Mouse (Mus musculus) CD4-positive helper T cell, adult 2 months (primary cell): ENCODE measurements around the gene Begain.

ENCODE experiments used
- DNase-seq: peaks from one replicate; pipeline ENCODE4 v3.0.0-alpha.2; 2012; ENCODE audit warnings: low read depth, missing footprints, low spot score

Gene Begain

GRCm38 (mm10) chr12:109053020-109053806 is 14.8 kb downstream of the Begain start:
- no peak for DNase-seq

DNA sequence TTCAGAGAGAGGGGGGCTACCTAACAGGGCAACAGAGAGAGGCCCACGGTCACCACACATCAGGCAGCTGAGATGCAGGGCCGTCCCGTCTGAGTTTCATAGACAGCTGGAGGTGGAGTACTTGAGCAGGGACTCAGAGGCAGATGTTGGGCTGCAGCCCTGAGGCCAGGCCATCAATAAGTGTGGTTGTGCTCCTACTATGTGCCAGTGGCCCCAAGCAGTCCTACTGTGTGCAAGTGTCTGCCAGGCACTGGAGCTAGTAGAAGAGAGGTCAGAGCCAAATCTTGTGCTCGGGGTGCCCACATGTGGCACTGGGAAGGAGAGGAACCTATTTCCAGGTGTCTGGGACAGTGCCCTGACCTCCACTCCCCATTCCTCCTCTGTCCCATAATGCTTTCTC is 18.1 kb downstream of the Begain start:
- DNase-seq = no peak

DNA sequence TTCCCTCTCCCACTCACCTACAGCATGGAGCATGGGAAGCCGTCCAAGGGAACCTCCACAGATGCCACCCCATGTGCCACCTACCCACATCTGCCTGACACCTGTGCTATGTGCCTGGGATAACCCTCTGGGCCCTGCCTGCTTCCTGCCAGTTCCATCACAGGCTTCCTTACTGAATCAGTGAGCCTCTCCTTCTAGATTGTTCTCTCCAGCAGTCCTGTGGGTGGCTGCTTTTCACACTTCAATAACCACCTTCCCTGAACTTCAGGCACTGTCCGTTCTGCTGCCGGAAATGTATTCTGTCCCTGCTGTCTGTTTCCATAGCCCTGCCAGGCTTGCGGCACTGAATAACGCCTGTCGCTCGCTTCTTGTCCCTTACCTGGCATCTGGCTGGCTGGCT is 22.4 kb downstream of the Begain start:
- no peak for DNase-seq

- DNase-seq = no peak
Observed at GRCm38 (mm10) chr12:109044497-109044896, 23.5 kb downstream of the Begain start.

GRCm38 (mm10) chr12:109039311-109039710 is 28.7 kb downstream of the Begain start:
- DNase-seq = no peak

DNA sequence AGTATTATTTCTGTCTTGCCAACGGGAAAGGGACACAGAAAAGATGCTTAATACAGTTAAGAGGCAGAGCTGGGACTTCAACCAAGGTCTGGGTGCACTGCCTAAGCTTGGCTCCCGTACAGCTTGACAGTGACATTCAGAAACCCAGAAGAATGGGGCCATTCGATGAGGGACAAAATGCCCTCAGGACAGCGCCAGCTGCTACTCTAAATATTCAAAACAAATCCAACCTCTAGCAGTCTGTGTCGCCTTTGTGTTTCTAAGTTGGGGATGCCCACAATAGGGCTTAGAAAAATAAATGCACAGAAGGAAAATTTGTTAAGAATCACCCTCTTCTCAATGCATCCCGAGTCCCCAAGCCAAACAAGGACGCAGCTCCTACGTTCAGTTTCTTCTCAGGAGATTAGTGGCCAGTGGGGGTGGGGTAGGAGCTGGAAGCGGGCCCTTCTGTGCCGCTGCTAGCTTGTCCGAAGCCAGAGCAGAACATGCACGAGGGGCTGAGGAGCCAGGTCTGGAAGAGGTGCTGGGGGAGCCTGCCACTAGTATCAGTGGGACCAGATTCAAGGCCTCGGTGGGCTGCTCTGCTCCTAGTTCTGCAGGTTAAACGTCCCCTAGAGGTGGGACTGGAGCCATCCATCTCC is 29.7 kb downstream of the Begain start:
- no peak for DNase-seq

DNA sequence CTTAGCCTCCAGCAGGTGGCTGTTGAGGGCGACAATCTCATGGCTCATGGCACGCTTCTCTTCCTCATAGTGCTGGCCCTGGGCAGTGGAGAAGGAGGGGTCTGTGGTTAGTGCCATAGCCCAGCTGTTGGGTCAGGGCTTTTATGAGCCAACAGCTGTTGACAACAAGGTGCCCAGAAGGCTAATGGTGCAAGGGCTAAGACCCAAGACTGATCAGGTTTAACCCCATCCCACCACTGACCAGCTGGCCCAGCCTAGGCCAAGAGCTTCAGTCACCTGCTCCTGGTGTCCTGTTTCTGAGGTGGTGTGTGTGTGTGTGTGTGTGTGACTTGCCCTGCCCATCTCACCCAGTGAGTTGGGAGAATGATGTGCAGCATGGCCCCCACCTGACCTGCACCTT is 31.0 kb downstream of the Begain start:
- no peak for DNase-seq

GRCm38 (mm10) chr12:109023780-109024179 is 44.2 kb downstream of the Begain start:
- no peak for DNase-seq

DNA sequence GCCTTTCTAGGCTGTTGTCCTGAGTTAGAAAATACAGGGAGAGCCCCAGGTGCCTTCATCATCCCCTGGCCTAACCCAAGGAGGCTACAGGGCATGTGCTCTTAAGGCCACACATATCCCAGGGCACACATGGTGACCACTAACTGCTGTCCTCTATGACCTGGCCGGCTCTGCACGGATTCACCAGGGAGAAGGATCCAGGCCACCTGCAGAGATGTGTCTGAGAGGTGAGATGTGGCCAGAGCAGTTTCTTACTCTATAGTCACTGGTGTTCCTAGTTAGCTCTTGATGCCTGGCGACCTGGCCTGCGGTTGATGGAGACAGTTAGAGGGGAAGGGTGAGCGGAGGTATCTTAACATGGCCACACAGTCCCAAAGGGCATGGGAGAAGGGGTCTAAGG is 45.1 kb downstream of the Begain start:
- DNase-seq = no peak

GRCm38 (mm10) chr12:109022181-109022691 is 45.8 kb downstream of the Begain start:
- DNase-seq = no peak

GRCm38 (mm10) chr12:109010070-109010649 is 57.9 kb downstream of the Begain start:
- no peak for DNase-seq

GRCm38 (mm10) chr12:109002978-109003377 is 65.0 kb downstream of the Begain start:
- DNase-seq = no peak

DNA sequence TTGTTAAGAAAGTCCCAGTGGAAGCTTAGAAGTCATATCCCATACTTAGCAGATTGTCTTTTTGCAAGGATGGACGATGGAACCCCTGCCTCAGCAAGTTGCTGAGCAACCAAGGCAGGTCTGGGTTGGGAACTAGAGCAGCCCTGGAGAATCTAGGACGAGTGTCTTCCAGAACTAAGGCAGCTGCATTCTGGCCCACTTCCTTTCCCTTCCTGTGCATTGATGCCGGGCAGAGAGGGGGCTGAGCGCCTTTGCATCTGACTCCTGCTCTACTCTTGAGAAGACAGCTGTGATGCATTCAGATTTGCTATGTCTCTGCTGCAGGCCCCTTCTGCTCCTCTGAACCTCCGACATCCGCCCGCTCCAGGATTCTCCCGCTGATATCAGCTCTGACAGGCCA is 70.8 kb downstream of the Begain start:
- DNase-seq = no peak

DNA sequence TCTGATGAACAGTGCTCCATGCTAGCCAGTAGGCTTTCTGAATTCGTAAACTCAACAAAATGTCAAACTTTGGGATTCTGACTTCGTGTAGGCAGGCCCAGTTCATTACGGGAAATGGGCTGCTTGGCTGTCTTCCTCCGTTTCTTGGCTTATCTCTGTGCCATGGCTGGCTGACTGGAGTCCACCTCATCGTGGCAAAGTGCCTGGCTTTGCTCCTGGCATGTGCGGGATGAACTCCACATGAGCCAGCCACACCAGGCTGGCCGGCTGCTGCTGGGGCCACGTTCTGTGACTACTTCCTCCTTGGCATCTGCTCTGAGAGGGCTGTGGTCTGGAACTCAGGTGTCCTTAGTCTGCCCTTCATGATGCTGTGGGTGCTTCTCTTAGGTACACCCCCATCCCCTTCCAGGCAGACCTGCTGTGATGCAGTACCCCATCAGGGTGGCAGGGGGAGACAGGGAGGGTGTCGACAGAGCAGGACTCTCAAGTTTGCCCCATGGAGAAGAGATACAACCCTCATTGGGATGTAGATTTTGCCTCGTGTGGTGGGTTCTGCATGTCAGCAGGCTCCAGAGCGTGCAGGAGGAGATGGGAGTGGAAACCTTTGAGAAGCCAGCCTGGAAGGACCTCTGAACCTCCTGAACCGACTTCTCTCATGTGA is 71.9 kb downstream of the Begain start:
- no peak for DNase-seq

GRCm38 (mm10) chr12:108994436-108995031 is 73.5 kb downstream of the Begain start:
- peak; percentile 27 for DNase-seq

- no peak for DNase-seq
Observed at GRCm38 (mm10) chr12:108993046-108993445, 75.0 kb downstream of the Begain start.

DNA sequence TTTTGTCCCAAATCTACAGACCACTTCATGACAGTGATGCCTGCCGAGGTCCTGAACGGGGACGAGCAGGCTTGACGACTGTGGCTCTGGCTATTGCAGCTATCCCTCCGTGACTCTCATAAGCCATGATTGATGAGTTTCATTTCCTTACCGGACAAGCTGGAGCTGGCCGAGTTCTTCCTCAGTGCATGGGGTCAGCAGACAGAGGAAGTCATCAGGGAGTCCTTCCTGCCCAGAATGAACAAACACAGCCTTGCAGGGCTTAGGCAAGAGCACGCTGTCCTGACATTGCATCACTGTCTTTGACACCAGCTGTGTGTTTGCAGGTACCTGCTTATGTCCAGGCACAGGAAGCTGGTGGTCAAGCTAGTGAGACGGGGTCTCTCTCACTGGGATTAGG is 77.6 kb downstream of the Begain start:
- no peak for DNase-seq

- no peak for DNase-seq
Observed at GRCm38 (mm10) chr12:108987448-108987847, 80.6 kb downstream of the Begain start.

- no peak for DNase-seq
Observed at GRCm38 (mm10) chr12:108985025-108985424, 83.0 kb downstream of the Begain start.

DNA sequence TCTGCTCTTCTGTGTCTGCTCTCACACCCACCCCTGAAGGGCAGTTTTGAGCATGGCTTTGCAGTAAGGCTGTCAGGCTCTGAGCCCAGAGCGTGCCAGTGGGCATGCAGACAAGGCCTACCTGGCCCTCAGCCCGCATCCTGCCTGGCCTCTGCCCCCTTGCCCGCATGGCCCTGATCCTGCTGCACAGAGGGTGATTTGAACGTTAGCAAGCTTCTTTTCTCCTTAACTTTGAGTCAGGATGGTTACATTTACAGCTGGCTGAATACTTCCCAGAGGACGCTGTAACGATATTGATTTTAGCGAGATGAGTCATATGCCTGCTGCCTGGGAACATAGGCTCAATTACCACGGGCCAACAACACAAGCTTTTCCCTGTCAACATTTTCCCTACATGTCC is 83.5 kb downstream of the Begain start:
- DNase-seq = no peak

- no peak for DNase-seq
Observed at GRCm38 (mm10) chr12:108983496-108983895, 84.5 kb downstream of the Begain start.

- DNase-seq = no peak
Observed at GRCm38 (mm10) chr12:108982684-108982960, 85.4 kb downstream of the Begain start.
